Mouse (Mus musculus): ENCODE measurements at regions not wholly inside any gene's neighbourhood (a gene's known extent, or its start where the extent isn't known, plus 50 kb on each side); places are given as distances from the start of the nearest gene placed in this dataset.
A peak's percentile ranks its signal among the peaks of the same experiment; 100 is the strongest.

DNA sequence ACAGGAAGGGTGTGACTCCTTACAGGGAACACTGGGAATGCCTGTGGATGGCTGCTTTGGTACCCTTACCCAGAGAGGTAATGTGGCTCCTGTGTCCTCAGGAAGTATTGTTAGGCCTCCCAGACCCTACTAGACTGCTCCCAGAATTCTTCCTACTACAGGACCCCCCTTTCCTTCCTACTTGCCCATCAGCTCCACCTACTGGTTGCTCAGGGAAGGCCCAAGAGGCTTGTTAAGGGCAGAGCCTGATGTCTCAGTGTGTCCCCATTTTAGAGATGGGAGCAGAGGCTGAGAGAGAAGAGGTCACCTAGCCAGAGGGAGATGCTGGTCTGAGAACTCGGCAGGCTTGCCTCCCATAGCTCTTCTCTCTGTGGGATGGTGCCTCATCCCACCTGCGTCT, 93.3 kb downstream of the 1810010D01Rik start:
- Histone ChIP-seq H3K9me3 (replicated peaks; ENCODE audit: control insufficient read depth, low read length) (no peaks in the 10 kb centered on the region), H3K4me1 (ENCODE audit: control insufficient read depth, insufficient read depth, low read length) (peaks cover 13% of the 10 kb centered on the region), H3K27ac (ENCODE audit: low read length) (no peak overlapping the region), H3K4me3 (replicated peaks; ENCODE audit: low read length) (no peak overlapping the region), H3K9ac (ENCODE audit: low read length) (no peak overlapping the region), H3K4me2 (ENCODE audit: low read depth, low read length) (no peak overlapping the region), H3K27me3 (ENCODE audit: control insufficient read depth, insufficient read depth, low read length) (no peaks in the 10 kb centered on the region), H3K36me3 (ENCODE audit: control insufficient read depth, insufficient read depth, low read length) (no peaks in the 10 kb centered on the region)
- ATAC-seq (ENCODE audit: insufficient read depth, low FRiP score), result no peak
- 72% methylated on average over 2 of the region's 2 CpGs for WGBS

GRCm38 (mm10) chr7:145114145-145114544, 93.8 kb downstream of the 1810010D01Rik start:
- Histone ChIP-seq H3K4me3 (replicated peaks; ENCODE audit: low read length) (no peak overlapping the region), H3K9ac (ENCODE audit: low read length) (no peak overlapping the region), H3K9me3 (replicated peaks; ENCODE audit: control insufficient read depth, low read length) (no peaks in the 10 kb centered on the region), H3K27ac (ENCODE audit: low read length) (no peak overlapping the region), H3K4me1 (ENCODE audit: control insufficient read depth, insufficient read depth, low read length) (peaks cover 13% of the 10 kb centered on the region), H3K4me2 (ENCODE audit: low read depth, low read length) (no peak overlapping the region), H3K36me3 (ENCODE audit: control insufficient read depth, insufficient read depth, low read length) (no peaks in the 10 kb centered on the region), H3K27me3 (ENCODE audit: control insufficient read depth, insufficient read depth, low read length) (no peaks in the 10 kb centered on the region)
- no peak for ATAC-seq (ENCODE audit: insufficient read depth, low FRiP score)
- WGBS, result 68% methylated on average over 2 of the region's 2 CpGs

GRCm38 (mm10) chr7:145112887-145113531, 94.9 kb downstream of the 1810010D01Rik start:
- Histone ChIP-seq H3K4me1 (ENCODE audit: control insufficient read depth, insufficient read depth, low read length) (peaks cover 13% of the 10 kb centered on the region), H3K27me3 (ENCODE audit: control insufficient read depth, insufficient read depth, low read length) (no peaks in the 10 kb centered on the region), H3K4me3 (replicated peaks; ENCODE audit: low read length) (no peak overlapping the region), H3K36me3 (ENCODE audit: control insufficient read depth, insufficient read depth, low read length) (no peaks in the 10 kb centered on the region), H3K9me3 (replicated peaks; ENCODE audit: control insufficient read depth, low read length) (no peaks in the 10 kb centered on the region), H3K4me2 (ENCODE audit: low read depth, low read length) (no peak overlapping the region), H3K9ac (ENCODE audit: low read length) (no peak overlapping the region), H3K27ac (ENCODE audit: low read length) (peak overlapping the region; percentile 93)
- 79% methylated on average over 7 of the region's 7 CpGs for WGBS
- ATAC-seq (ENCODE audit: insufficient read depth, low FRiP score), result no peak

GRCm38 (mm10) chr7:145112146-145112830, 95.6 kb downstream of the 1810010D01Rik start:
- Histone ChIP-seq H3K36me3 (ENCODE audit: control insufficient read depth, insufficient read depth, low read length) (no peaks in the 10 kb centered on the region), H3K9ac (ENCODE audit: low read length) (no peak overlapping the region), H3K27me3 (ENCODE audit: control insufficient read depth, insufficient read depth, low read length) (no peaks in the 10 kb centered on the region), H3K4me3 (replicated peaks; ENCODE audit: low read length) (no peak overlapping the region), H3K4me1 (ENCODE audit: control insufficient read depth, insufficient read depth, low read length) (peaks cover 13% of the 10 kb centered on the region), H3K27ac (ENCODE audit: low read length) (peak overlapping the region; percentile 93), H3K9me3 (replicated peaks; ENCODE audit: control insufficient read depth, low read length) (no peaks in the 10 kb centered on the region), H3K4me2 (ENCODE audit: low read depth, low read length) (peak overlapping the region; percentile 51)
- ATAC-seq (ENCODE audit: insufficient read depth, low FRiP score), result no peak

- Histone ChIP-seq H3K4me2 (ENCODE audit: low read depth, low read length) (peak overlapping the region; percentile 51), H3K9me3 (replicated peaks; ENCODE audit: control insufficient read depth, low read length) (no peaks in the 10 kb centered on the region), H3K9ac (ENCODE audit: low read length) (peak overlapping the region; percentile 47), H3K27ac (ENCODE audit: low read length) (peak overlapping the region; percentile 93), H3K4me1 (ENCODE audit: control insufficient read depth, insufficient read depth, low read length) (peaks cover 13% of the 10 kb centered on the region), H3K36me3 (ENCODE audit: control insufficient read depth, insufficient read depth, low read length) (no peaks in the 10 kb centered on the region), H3K4me3 (replicated peaks; ENCODE audit: low read length) (peak overlapping the region; percentile 18), H3K27me3 (ENCODE audit: control insufficient read depth, insufficient read depth, low read length) (no peaks in the 10 kb centered on the region)
- WGBS, result 21% methylated on average over 20 of the region's 20 CpGs
- ATAC-seq (ENCODE audit: insufficient read depth, low FRiP score), result peak; percentile 80
These were observed 96.4 kb downstream of the 1810010D01Rik start for GRCm38 (mm10) chr7:145111252-145112131.

DNA sequence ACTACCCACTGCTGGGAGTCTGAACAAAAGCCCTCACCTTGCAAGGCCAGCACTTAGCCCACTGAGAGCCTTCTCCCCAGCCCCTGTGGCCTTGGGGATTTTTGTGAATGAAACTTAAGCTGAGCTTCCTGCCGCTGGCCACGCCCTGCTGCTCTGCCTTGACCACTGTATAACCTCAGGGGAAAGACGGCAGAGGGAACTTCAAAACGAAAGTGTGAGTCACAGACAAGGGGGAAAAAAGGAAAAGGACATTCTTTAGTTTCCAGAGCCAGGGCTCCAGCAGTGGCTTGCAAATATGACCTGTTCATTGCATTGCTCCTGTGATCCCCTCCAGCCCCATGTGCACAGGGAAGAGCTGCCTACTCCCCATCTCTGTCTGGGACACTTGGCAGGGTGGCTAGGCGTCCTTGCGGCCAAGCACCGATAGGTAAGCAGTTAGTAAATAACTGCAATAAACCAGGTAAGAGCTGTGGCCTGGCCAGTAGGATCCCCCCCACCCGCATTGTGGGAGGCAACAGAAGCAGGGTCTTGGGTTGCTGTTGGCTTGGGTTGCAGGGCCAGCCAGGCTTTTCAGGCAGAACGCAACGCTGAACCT, 97.2 kb downstream of the 1810010D01Rik start:
- Histone ChIP-seq H3K27ac (ENCODE audit: low read length) (peak overlapping the region; percentile 93), H3K27me3 (ENCODE audit: control insufficient read depth, insufficient read depth, low read length) (no peaks in the 10 kb centered on the region), H3K9ac (ENCODE audit: low read length) (peak overlapping the region; percentile 49), H3K4me2 (ENCODE audit: low read depth, low read length) (peak overlapping the region; percentile 51), H3K4me3 (replicated peaks; ENCODE audit: low read length) (peak overlapping the region; percentile 15; the same call in 1 of the 2 replicates), H3K9me3 (replicated peaks; ENCODE audit: control insufficient read depth, low read length) (no peaks in the 10 kb centered on the region), H3K4me1 (ENCODE audit: control insufficient read depth, insufficient read depth, low read length) (peaks cover 13% of the 10 kb centered on the region), H3K36me3 (ENCODE audit: control insufficient read depth, insufficient read depth, low read length) (no peaks in the 10 kb centered on the region)
- ATAC-seq (ENCODE audit: insufficient read depth, low FRiP score), result peak; percentile 45; the same call in 1 of the 2 replicates
- WGBS, result 21% methylated on average over 10 of the region's 10 CpGs

GRCm38 (mm10) chr7:145110028-145110427, 97.9 kb downstream of the 1810010D01Rik start:
- H3K4me1 ChIP-seq (ENCODE audit: control insufficient read depth, insufficient read depth, low read length), result peaks cover 13% of the 10 kb centered on the region

DNA sequence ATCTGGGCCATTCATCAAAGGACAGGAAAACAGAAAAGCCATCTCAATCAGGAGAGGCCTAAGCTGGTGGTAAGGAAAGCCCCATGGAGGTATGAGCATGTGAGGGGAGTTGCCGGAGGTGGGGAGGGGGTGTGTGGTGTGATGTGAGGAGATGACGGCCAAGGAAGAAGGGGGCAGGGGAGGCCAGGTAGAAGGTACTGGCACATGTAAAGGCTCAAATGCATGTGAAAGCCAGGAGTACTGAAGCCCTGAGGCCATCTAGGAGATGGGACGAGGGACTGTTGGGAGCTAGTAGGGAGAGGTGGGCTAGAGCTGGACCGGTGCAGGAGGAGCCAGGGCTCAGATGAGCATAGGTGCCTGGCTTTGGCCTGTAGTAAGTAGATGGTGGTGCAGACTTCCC, 98.4 kb downstream of the 1810010D01Rik start:
- Histone ChIP-seq H3K4me3 (replicated peaks; ENCODE audit: low read length) (no peak overlapping the region), H3K4me1 (ENCODE audit: control insufficient read depth, insufficient read depth, low read length) (peaks cover 13% of the 10 kb centered on the region), H3K36me3 (ENCODE audit: control insufficient read depth, insufficient read depth, low read length) (no peaks in the 10 kb centered on the region), H3K9ac (ENCODE audit: low read length) (no peak overlapping the region), H3K4me2 (ENCODE audit: low read depth, low read length) (no peak overlapping the region), H3K9me3 (replicated peaks; ENCODE audit: control insufficient read depth, low read length) (no peaks in the 10 kb centered on the region), H3K27ac (ENCODE audit: low read length) (no peak overlapping the region), H3K27me3 (ENCODE audit: control insufficient read depth, insufficient read depth, low read length) (no peaks in the 10 kb centered on the region)
- no peak for ATAC-seq (ENCODE audit: insufficient read depth, low FRiP score)
- WGBS, result 81% methylated on average over 4 of the region's 4 CpGs

More at GRCm38 (mm10) chr7:145110028-145110427, 97.9 kb downstream of the 1810010D01Rik start:
- Histone ChIP-seq H3K4me3 (replicated peaks; ENCODE audit: low read length) (no peak overlapping the region), H3K27me3 (ENCODE audit: control insufficient read depth, insufficient read depth, low read length) (no peaks in the 10 kb centered on the region), H3K9ac (ENCODE audit: low read length) (0 out of 2 replicates have a peak overlapping the region, but pooled peaks have one; percentile 28), H3K9me3 (replicated peaks; ENCODE audit: control insufficient read depth, low read length) (no peaks in the 10 kb centered on the region), H3K36me3 (ENCODE audit: control insufficient read depth, insufficient read depth, low read length) (no peaks in the 10 kb centered on the region), H3K27ac (ENCODE audit: low read length) (peak overlapping the region; percentile 93), H3K4me2 (ENCODE audit: low read depth, low read length) (no peak overlapping the region)
- no peak for ATAC-seq (ENCODE audit: insufficient read depth, low FRiP score)
- 79% methylated on average over 3 of the region's 3 CpGs for WGBS
